Mouse (Mus musculus): ENCODE results near the gene Nmnat2.

The Nmnat2 gene

DNA sequence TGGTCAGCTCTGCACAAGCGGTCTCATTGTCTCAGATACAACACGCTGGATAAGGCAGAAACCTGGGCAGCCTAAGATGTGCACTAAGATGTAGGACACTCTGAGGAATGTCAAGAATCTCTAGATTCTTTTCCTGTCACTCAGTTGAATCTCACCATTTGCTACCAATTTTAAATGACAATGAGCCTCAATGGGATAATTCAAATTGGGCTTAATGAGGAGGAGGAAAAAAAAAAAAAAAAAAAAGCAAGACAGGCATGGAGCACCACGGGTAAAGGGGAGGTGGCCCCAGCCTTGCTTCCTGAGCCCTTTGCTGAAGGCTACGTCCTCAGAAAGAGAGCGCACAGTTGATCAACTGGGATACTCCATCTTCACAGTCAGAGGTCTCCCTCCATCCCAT is 138.4 kb downstream of the Nmnat2 start:
- DNase-seq (ENCODE audit: low read depth, low spot score): no peak

GRCm38 (mm10) chr1:153093581-153093980 is 138.8 kb downstream of the Nmnat2 start:
- no peak for DNase-seq (ENCODE audit: low read depth, low spot score)

- no peak for DNase-seq (ENCODE audit: low read depth, low spot score)
These were observed 139.7 kb downstream of the Nmnat2 start for GRCm38 (mm10) chr1:153094226-153095076.

GRCm38 (mm10) chr1:153095328-153095727 is 140.5 kb downstream of the Nmnat2 start:
- no peak for DNase-seq (ENCODE audit: low read depth, low spot score)

- DNase-seq (ENCODE audit: low read depth, low spot score): no peak
These were observed 141.3 kb downstream of the Nmnat2 start for GRCm38 (mm10) chr1:153095826-153096727.

DNA sequence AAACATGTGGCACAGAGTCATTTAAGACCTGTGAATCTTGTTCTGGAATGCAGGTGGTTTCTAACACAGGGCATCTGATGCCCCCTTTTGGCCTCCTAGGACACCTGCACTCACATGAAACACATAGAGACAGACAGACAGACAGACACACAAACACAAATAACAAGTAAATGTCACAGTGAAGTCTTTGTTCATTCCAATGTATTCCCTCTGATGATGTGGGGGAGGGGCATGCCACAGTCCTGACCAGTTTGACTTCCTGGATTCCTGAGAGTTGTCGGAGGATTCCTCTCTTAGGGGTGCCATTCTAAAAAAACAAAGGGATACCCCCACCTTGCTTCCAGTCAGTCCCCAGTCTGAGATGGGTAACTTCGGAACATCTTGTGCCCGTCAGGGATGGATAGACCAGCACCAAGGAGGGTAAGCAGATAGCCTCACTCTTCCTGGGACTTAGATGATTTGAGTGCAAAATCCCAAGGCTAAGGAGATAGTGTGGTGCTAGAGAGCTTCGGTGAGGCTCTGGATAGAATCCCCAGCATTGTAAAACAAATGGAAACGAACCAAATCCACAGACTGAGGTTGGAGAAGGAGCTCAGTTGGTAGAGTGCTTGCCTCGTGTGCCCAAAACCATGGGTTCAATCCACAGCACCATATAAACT is 142.4 kb downstream of the Nmnat2 start:
- DNase-seq (ENCODE audit: low read depth, low spot score): no peak

- DNase-seq (ENCODE audit: low read depth, low spot score): no peak
These were observed 143.8 kb downstream of the Nmnat2 start for GRCm38 (mm10) chr1:153098586-153098985.

- no peak for DNase-seq (ENCODE audit: low read depth, low spot score)
These were observed 146.1 kb downstream of the Nmnat2 start for GRCm38 (mm10) chr1:153100912-153101311.

DNA sequence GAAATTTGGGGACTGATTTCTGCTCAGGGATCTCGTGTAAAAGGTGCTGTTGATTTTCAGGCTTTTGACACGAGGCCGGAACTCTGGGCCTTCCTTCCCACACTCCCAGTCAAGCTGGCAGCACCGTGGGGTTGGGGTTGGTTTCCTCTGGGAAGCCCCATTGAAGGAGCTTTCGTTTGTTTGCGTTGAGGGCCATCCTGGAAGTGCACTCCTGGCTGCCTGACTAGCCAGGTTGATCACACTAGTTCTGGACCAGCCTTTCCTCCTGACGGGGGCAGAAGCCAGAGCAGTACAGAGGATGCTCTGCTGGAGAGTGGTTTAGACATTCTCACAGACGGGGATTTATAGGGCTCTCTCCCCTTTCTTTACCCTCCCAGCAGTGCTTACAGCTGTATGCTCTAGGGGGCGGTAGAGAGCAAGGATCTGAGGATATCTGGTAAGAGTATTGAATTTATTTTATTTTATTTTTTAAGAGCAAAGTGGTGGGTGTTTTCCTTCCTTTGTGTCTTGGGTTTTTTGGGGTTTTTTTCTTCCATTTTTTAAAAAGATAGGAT is 146.6 kb downstream of the Nmnat2 start:
- peak; percentile 59 for DNase-seq (ENCODE audit: low read depth, low spot score)

GRCm38 (mm10) chr1:153102296-153103185 is 147.7 kb downstream of the Nmnat2 start:
- DNase-seq (ENCODE audit: low read depth, low spot score): no peak

DNA sequence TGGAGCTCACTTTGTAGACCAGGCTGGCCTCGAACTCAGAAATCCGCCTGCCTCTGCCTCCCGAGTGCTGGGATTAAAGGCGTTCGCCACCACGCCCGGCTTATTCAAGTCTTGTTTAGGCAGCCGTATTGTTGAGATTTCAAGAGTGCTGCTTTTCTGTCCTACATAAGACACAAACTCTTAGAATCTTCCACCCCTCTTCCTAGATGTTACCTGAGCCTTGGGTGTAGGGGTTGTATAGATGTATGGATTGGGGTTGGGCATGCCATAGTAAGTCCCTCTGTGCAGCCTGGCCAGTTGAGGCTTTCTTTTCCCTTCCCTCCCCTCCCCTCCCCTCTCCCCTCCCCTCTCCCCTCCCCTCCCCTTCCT is 148.4 kb downstream of the Nmnat2 start:
- DNase-seq (ENCODE audit: low read depth, low spot score): no peak

GRCm38 (mm10) chr1:153104804-153105203 is 150.0 kb downstream of the Nmnat2 start:
- DNase-seq (ENCODE audit: low read depth, low spot score): no peak

DNA sequence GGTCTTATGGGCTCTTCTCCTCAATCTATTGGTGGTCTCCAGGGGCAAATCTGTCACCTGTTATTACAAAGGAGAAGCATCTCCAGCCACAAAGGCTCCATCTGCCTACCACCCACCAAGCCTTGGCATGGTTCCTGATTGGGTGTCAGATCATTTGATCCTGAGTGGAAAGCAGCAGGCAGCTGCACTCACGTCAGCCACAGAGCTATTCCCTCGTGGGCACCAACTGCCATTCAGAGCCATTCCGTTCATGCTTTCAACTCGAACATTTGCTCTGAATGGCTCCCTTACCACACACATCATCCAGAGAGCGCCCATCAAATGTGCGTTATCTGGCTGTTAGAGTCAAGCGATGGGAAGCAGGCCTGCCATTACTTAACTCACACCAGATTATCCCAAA is 153.1 kb downstream of the Nmnat2 start:
- peak; percentile 52 for DNase-seq (ENCODE audit: low read depth, low spot score)

- no peak for DNase-seq (ENCODE audit: low read depth, low spot score)
These were observed 154.6 kb downstream of the Nmnat2 start for GRCm38 (mm10) chr1:153109346-153109745.

GRCm38 (mm10) chr1:153109836-153110235 is 155.0 kb downstream of the Nmnat2 start:
- DNase-seq (ENCODE audit: low read depth, low spot score): no peak

DNA sequence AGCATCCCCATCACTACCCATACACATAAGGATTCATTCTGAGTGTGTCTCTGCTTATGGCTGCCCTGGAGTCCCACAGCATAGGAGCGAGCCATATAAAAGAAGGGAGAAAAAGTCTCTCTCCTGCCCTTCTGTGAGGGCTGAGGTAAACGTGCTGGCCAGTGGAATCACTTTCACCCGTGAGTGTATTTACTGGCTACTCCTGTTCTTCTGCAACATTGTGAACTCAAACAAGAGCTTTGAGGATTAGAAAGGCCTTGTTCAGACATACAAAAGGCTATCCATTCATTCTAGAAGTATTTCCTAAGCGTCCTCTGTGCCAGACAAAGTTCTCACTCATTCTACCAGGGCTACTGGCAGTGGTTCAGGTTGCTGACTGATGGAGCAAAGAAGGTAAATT is 156.8 kb downstream of the Nmnat2 start:
- DNase-seq (ENCODE audit: low read depth, low spot score): no peak

DNA sequence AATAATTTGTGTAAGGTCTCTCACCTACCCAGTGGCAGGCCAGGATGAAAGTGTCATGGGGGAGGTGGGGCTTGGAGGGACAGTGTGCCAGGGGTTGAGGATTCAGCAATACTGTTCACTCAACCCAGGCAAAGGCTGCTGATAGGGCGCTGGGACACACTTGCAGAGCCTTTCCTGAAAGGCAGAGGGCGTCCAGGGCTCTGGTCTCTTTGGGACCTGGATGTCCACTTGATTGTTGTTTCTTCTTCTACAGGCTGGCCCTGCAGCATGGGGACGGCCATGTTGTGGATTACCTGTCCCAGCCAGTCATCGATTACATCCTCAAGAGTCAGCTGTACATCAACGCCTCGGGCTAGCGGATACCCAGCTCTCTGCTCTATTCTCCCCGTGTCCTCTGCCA is 160.5 kb downstream of the Nmnat2 start:
- no peak for DNase-seq (ENCODE audit: low read depth, low spot score)

DNA sequence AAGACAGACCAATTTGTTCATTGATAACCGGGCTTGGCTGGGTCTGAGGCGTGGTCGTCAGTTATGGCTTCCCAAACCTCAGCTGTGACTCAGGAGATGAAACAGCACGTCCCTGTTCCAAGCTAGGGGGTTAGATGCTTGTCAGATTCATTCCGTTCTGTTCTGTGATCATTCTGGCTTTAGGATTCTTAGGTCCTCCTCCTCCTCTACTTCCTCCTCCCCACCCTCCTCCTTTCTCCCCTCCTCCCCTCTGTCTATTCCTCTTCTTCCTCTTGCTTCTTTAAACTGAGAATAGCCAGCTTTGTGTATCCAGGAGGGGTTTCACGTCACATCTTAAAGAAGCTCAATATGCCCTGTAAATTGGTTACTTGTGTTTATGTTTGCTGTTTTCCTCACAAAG is 165.8 kb downstream of the Nmnat2 start:
- no peak for DNase-seq (ENCODE audit: low read depth, low spot score)

DNA sequence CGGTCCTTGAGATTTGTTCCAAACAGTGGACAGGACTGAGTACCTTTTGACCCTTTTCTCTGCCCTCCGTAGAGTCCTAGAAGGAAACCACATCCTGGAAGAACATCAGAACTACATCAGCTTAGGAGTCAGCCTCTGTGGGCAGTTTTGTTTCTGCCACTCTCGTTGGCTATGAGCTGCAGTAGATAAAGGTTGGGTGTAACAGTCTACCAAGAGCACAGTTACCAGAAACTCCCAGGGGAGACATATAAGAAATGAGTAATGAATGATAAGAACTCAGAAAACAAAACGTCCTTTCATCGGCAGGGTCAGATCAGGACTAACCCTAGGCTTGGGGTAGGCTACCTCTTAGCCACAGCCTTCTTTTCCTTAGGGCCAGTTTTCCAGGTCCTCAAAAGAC is 166.5 kb downstream of the Nmnat2 start:
- DNase-seq (ENCODE audit: low read depth, low spot score): no peak

GRCm38 (mm10) chr1:153122764-153123163 is 168.0 kb downstream of the Nmnat2 start:
- DNase-seq (ENCODE audit: low read depth, low spot score): no peak

GRCm38 (mm10) chr1:153124502-153124901 is 169.7 kb downstream of the Nmnat2 start:
- no peak for DNase-seq (ENCODE audit: low read depth, low spot score)

Data from mesoderm, embryonic 11.5 days (tissue).